Mouse (Mus musculus) layer of hippocampus, postnatal 14 days (tissue): ENCODE measurements around the gene Dpep1. TPM values are rescaled to one million over a fixed set of nuclear protein-coding genes. Genes with fewer than 3 reads are reported as not detected.
"Not testable (repeated sequence)": the region's sequence is repeated elsewhere in the genome, so short reads cannot be mapped to it uniquely, and the experiment has no call there.

Source experiments
- DNase-seq, 2 experiments: peaks; one replicate each; pipeline ENCODE4 v3.0.0; 2021 to 2022; ENCODE audit warnings: low spot score in 2 of 2, mixed read lengths in 1 of 2
- long read RNA-seq, 2 experiments: library from polyadenylated mRNA; stranded (forward); transcript quantifications; one replicate each; pipeline ENCODE4 v2.0.0; 2021
- total RNA-seq, 2 experiments: library from RNA; stranded (reverse); gene quantifications; 2 replicates each; pipeline ENCODE4 v1.2.3; 2021

Dpep1 gene
- under 1 TPM; 0.50 to 0.71 TPM for total RNA-seq
- long read RNA-seq, experiment 1, result 0 reads
- long read RNA-seq, experiment 2, partial matches to known transcripts, result 0 of 1 reads
- long read RNA-seq, experiment 2, other reads (novel, unspliced or antisense), result 0 of 1 reads

GRCm38 (mm10) chr8:123185566-123186409 lies at the start of gene Dpep1:
Gene Dpep1 (plus strand): TSS chr8:123186242.
- DNase-seq, result no peak

GRCm38 (mm10) chr8:123136287-123136686 lies 49.8 kb upstream of the Dpep1 start:
- no peak for DNase-seq

- DNase-seq, result peak; percentile 52 to 59
These were observed 48.4 kb upstream of the Dpep1 start for GRCm38 (mm10) chr8:123137645-123138077.

- no peak for DNase-seq
These were observed 47.3 kb upstream of the Dpep1 start for GRCm38 (mm10) chr8:123138741-123139140.

- peak; percentile 70 to 90 for DNase-seq
These were observed 44.1 kb upstream of the Dpep1 start for GRCm38 (mm10) chr8:123141741-123142462.

GRCm38 (mm10) chr8:123145279-123145678 lies 40.8 kb upstream of the Dpep1 start:
- DNase-seq, result peak in 1 of 2 experiments; percentile 41

GRCm38 (mm10) chr8:123146390-123146789 lies 39.7 kb upstream of the Dpep1 start:
- DNase-seq, result peak; percentile 40 to 60

GRCm38 (mm10) chr8:123150737-123151171 lies 35.3 kb upstream of the Dpep1 start:
- peak in 1 of 2 experiments; percentile 33 for DNase-seq

- no peak for DNase-seq
These were observed 30.9 kb upstream of the Dpep1 start for GRCm38 (mm10) chr8:123155177-123155576.

- no peak for DNase-seq
These were observed 29.8 kb upstream of the Dpep1 start for GRCm38 (mm10) chr8:123156070-123156773.

- no peak for DNase-seq
These were observed 28.1 kb upstream of the Dpep1 start, which contains the start of gene Sult5a1 for GRCm38 (mm10) chr8:123157888-123158465. Gene Sult5a1 (minus strand): TSS chr8:123158315.

GRCm38 (mm10) chr8:123181391-123181790 lies 4.7 kb upstream of the Dpep1 start:
- no peak for DNase-seq

- no peak for DNase-seq
These were observed 2.0 kb downstream of the Dpep1 start for GRCm38 (mm10) chr8:123188006-123188405.

- DNase-seq, result no peak
These were observed 2.8 kb downstream of the Dpep1 start for GRCm38 (mm10) chr8:123188841-123189240.

- peak; percentile 60 to 78 for DNase-seq
These were observed 4.6 kb downstream of the Dpep1 start for GRCm38 (mm10) chr8:123190678-123191077.

- no peak for DNase-seq
These were observed 5.9 kb downstream of the Dpep1 start for GRCm38 (mm10) chr8:123191908-123192307.

GRCm38 (mm10) chr8:123193771-123194170 lies 7.7 kb downstream of the Dpep1 start:
- no peak for DNase-seq

- not testable (repeated sequence) for DNase-seq
These were observed 11.0 kb downstream of the Dpep1 start for GRCm38 (mm10) chr8:123197016-123197415.

GRCm38 (mm10) chr8:123199864-123200263 lies 13.8 kb downstream of the Dpep1 start:
- DNase-seq, result no peak

GRCm38 (mm10) chr8:123202288-123202687 lies 16.2 kb downstream of the Dpep1 start:
- DNase-seq, result peak; percentile 79 to 85

GRCm38 (mm10) chr8:123203571-123203970 lies 17.5 kb downstream of the Dpep1 start:
- DNase-seq, result no peak
